Mouse (Mus musculus): ENCODE data around the gene Sacm1l.

The Sacm1l gene

GRCm38 (mm10) chr9:123577360-123578192, 48.0 kb downstream of the Sacm1l start:
- peak; percentile 68 for DNase-seq (ENCODE audit: low read depth)

DNA sequence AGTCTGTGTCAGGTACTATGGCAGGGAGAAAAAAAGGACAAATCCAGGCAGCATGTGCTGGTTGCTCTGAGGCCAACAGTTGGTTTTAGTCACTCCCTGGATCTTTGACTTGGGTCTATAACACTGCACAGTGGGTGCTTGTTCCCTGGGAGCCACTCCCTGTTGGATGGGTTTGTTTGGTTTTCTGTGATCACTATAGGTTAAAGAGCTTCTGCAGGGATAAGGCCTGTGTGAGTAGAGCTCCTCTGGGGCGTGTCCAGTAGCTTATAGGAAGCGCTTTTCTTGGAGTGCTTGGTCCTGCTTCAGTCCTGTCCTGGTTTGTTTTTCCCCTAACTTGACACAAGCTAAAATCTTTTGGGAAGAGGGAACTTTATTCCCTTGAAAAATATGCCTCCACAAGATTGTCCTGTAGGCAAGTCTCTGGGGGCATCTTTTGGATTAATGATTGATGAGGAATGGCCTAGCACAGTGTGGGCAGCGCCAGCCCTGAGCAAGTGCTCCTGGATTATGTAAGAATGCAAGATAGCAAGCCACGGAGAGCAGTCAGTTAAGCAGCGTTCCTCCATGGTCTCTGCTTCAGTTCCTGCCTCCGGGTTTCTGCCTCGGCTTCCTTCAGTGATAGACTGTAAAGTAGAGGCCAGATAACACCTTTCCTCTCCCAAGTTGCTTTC, 59.8 kb downstream of the Sacm1l start:
- DNase-seq (ENCODE audit: low read depth) = no peak

DNA sequence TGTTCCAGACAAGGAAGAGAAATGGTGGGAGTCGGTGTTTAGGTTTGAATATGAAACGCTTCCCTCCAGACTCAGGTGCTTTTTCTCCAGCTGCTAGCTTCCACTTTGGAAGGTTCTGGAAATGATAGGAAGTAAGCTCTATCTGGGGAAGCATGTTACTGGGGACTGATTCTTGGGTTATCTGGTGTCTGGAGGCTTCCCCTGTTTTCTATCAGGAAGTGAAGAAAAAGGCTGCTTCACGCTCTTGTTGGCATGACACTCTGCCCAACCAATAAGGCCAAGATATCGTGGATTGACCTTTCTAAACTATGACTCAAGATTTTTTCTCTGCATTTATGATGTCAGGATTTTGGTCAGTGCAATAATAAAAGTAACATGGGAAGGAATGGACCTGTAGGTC, 65.6 kb downstream of the Sacm1l start:
- no peak for DNase-seq (ENCODE audit: low read depth)

- DNase-seq (ENCODE audit: low read depth) = no peak
Measured at GRCm38 (mm10) chr9:123596910-123597309, 67.4 kb downstream of the Sacm1l start.

GRCm38 (mm10) chr9:123597376-123597775, 67.8 kb downstream of the Sacm1l start:
- no peak for DNase-seq (ENCODE audit: low read depth)

GRCm38 (mm10) chr9:123601529-123601928, 72.0 kb downstream of the Sacm1l start:
- peak; percentile 62 for DNase-seq (ENCODE audit: low read depth)

GRCm38 (mm10) chr9:123620311-123621098, 90.9 kb downstream of the Sacm1l start:
- DNase-seq (ENCODE audit: low read depth) = no peak

- DNase-seq (ENCODE audit: low read depth) = no peak
Measured at GRCm38 (mm10) chr9:123624741-123625140, 95.2 kb downstream of the Sacm1l start.

DNA sequence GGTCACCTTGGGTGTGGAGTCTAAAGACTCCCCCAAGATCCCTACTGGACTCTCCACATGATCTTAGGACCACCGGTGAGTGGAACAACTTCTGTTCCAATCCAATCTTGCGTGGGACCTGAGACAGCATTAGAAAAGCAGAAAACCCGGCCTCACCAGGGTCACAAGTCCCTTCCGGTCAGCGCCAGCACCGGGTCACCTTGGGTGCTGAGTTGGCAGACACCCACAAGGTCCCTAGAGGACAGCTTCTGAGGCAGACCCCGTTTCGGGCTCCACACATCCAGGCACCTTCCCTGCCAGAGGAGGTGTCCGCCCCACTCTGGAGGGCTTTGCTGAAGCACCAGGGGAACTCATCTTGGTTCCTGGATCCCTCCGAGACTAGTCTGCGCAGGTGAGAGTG, 96.3 kb downstream of the Sacm1l start:
- no peak for DNase-seq (ENCODE audit: low read depth)

GRCm38 (mm10) chr9:123631666-123632065, 102.1 kb downstream of the Sacm1l start:
- no peak for DNase-seq (ENCODE audit: low read depth)

DNA sequence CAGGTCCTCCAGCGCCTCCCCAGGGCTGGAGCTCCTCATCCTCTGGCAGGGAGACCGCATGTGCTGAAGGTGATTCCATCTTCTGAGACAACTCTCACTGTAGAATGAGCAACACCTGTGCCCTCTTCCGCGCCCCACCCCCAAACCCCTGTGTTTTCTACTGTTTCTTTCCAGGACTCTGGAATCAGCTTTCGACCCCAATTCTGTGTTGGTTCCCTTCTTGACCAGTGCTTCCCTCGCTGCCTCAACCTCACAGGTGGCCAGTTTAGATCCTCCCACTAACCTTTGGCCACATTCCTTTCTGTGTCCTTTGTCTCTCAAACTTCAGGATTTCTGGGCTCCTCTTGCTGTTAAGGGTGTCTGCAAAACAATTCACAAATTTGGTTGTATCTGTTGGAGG, 102.7 kb downstream of the Sacm1l start, which contains the start of gene Slc6a20b:
Gene Slc6a20b (minus strand): TSS at position 285 of the 400 bp plus-strand sequence.
- DNase-seq (ENCODE audit: low read depth) = no peak

DNA sequence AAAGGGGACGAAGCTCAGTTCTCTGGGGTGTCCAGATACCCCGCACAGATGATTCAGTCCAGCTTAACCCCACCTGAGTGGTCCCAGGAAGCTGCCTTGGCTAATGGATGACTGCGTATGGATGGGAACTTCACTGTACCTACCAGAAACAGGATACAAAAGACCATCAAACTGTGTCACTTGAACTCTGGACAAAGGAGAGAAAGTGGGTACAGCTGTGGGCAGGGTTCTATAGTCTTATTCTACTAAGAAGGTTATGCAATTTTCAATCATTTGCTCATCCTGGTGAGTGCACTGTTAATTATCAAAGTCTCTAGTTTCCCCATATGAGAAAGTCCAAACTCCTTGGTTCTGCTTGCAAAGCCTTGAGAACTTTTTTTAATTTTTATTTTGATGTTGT, 103.4 kb downstream of the Sacm1l start:
- DNase-seq (ENCODE audit: low read depth) = no peak

DNA sequence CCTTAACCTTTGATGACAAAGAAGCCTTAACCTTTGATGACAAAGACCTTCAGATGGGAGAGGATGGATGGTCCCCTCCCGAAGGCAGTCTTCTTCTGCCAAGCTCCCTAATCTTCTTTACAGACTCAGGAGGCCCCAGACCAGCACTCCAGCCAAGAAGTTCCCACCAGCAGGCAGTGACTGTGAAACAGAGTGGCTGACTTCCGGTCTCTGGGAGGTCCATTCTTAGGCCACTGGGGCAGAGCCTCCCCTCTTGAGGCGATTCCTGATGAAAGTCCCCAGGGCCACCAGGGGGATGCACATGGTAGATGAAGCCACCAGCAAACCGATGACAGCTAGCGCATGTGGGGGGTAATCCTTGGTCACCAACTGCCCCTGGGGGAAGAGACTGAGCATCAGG, 107.2 kb downstream of the Sacm1l start:
- DNase-seq (ENCODE audit: low read depth) = no peak

- no peak for DNase-seq (ENCODE audit: low read depth)
Measured at GRCm38 (mm10) chr9:123638231-123638630, 108.7 kb downstream of the Sacm1l start.

DNA sequence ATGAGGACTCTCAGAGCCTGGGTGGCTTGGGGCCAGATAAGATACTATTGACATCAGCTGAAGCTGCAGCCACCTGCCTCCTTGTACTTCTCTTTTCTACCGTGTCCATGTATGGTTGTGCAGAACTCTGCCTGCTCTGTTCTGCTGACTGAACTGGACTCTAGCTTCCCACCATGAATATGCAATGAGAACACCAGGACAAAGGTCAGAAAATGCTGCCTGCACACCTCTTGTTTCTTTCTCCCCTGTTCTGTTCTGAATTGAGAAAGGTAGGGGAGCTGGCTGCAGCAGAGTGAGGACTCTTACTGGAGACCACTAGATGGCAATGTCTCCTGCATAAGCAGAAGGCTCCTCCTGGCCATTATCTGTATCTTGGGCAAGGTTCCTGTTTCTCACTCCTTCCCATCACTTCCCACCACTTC, 109.1 kb downstream of the Sacm1l start:
- DNase-seq (ENCODE audit: low read depth) = peak; percentile 65

- DNase-seq (ENCODE audit: low read depth) = no peak
Measured at GRCm38 (mm10) chr9:123640106-123640505, 110.5 kb downstream of the Sacm1l start.

Data from 416B (cell line).